Mouse (Mus musculus) hindbrain, embryonic 16.5 days (tissue): ENCODE data around the gene Carhsp1. TPM values are rescaled to one million over a fixed set of nuclear protein-coding genes. Genes with fewer than 3 reads are reported as not detected.

Experiments
- ATAC-seq: fragments of 200-750 bp; cut with Nextera tagmentation; 2 replicates; pipeline ENCODE4 v1.8.0; 2017; ENCODE audit warnings: moderate TSS enrichment, moderate library complexity
- H3K27ac ChIP-seq: fragments of 300-500 bp; sonication (generic); 2 replicates; pipeline ENCODE4 v1.5.1; 2014; ENCODE audit warnings: low read depth, mild to moderate bottlenecking, control low read depth, low read length, moderate library complexity
- H3K27me3 ChIP-seq: fragments of 300-500 bp; sonication (generic); replicated peaks from 2 replicates; pipeline ENCODE4 v1.6.1; 2014; ENCODE audit warnings: low read length; ENCODE audit not compliant: control insufficient read depth, insufficient read depth
- H3K36me3 ChIP-seq: fragments of 300-500 bp; sonication (generic); 2 replicates; pipeline ENCODE4 v1.6.1; 2014; ENCODE audit warnings: mild to moderate bottlenecking, low read length, moderate library complexity, mixed read lengths; ENCODE audit not compliant: control insufficient read depth, insufficient read depth
- H3K4me1 ChIP-seq: fragments of 300-500 bp; sonication (generic); 2 replicates; pipeline ENCODE4 v1.6.1; 2014; ENCODE audit warnings: low read depth, low read length; ENCODE audit not compliant: control insufficient read depth, insufficient read depth
- H3K4me2 ChIP-seq: fragments of 300-500 bp; sonication (generic); 2 replicates; pipeline ENCODE4 v1.6.1; 2014; ENCODE audit warnings: mild to moderate bottlenecking, low read length, control low read depth, moderate library complexity
- H3K4me3 ChIP-seq: fragments of 300-500 bp; sonication (generic); 2 replicates; pipeline ENCODE4 v1.5.1; 2014; ENCODE audit warnings: mild to moderate bottlenecking, low read length, control low read depth, moderate library complexity
- H3K9ac ChIP-seq: fragments of 300-500 bp; sonication (generic); 2 replicates; pipeline ENCODE4 v1.6.1; 2014; ENCODE audit warnings: low read depth, mild to moderate bottlenecking, control low read depth, low read length, moderate library complexity
- H3K9me3 ChIP-seq: fragments of 300-500 bp; sonication (generic); 2 replicates; pipeline ENCODE4 v1.6.1; 2014; ENCODE audit warnings: mild to moderate bottlenecking, low read length, moderate library complexity; ENCODE audit not compliant: control insufficient read depth
- WGBS: fragments of 180-500 bp; shearing (Covaris S2); extraction: QIAGEN DNeasy Blood & Tissue Kit; methylation state at CpG from one replicate; pipeline ENCODE4 v1.1.7; 2014; 5-methylcytosine and 5-hydroxymethylcytosine counted together
- polyA plus RNA-seq: library from polyadenylated mRNA; unstranded; fragments of >200 nt; fragmentation: Nextera tagmentation; extraction: Ambion mirVana; gene quantifications from 2 replicates; pipeline ENCODE4 v1.2.1, GENCODE M21; 2015

Carhsp1 gene
- polyA plus RNA-seq, 1 experiment from 2014 or later, result 148 TPM

GRCm38 (mm10) chr16:8678035-8678434 is 6.1 kb upstream of the Carhsp1 start:
- Histone ChIP-seq H3K4me3 (no peak overlapping the region), H3K27ac (no peak overlapping the region), H3K36me3 (no peaks in the 10 kb centered on the region), H3K4me1 (no peaks in the 10 kb centered on the region), H3K27me3 (no peaks in the 10 kb centered on the region), H3K9ac (no peak overlapping the region), H3K4me2 (no peak overlapping the region), H3K9me3 (no peaks in the 10 kb centered on the region)
- WGBS, result 47% methylated on average over 5 of the region's 5 CpGs
- no peak for ATAC-seq

- Histone ChIP-seq H3K9ac (peak overlapping the region; percentile 22; the same call in 1 of the 2 replicates), H3K27me3 (no peaks in the 10 kb centered on the region), H3K36me3 (no peaks in the 10 kb centered on the region), H3K4me1 (no peaks in the 10 kb centered on the region), H3K4me2 (no peak overlapping the region), H3K27ac (no peak overlapping the region), H3K9me3 (no peaks in the 10 kb centered on the region), H3K4me3 (no peak overlapping the region)
- WGBS, result 47% methylated on average over 4 of the region's 4 CpGs
- ATAC-seq, result no peak
Measured at GRCm38 (mm10) chr16:8676800-8677199, 4.8 kb upstream of the Carhsp1 start.

GRCm38 (mm10) chr16:8676228-8676627 is 4.3 kb upstream of the Carhsp1 start:
- H3K27me3 ChIP-seq, result no peaks in the 10 kb centered on the region
- no peaks in the 10 kb centered on the region for H3K4me1 ChIP-seq
- WGBS, result 87% methylated on average over 2 of the region's 2 CpGs
- H3K9me3 ChIP-seq, result no peaks in the 10 kb centered on the region
- H3K4me3 ChIP-seq, result no peak overlapping the region
- no peak overlapping the region for H3K9ac ChIP-seq
- no peaks in the 10 kb centered on the region for H3K36me3 ChIP-seq
- H3K27ac ChIP-seq, result no peak overlapping the region
- no peak overlapping the region for H3K4me2 ChIP-seq
- no peak for ATAC-seq

- Histone ChIP-seq H3K9ac (no peak overlapping the region), H3K4me3 (no peak overlapping the region), H3K4me1 (peaks cover 2% of the 10 kb centered on the region; the same call in 1 of the 2 replicates), H3K27ac (no peak overlapping the region), H3K9me3 (no peaks in the 10 kb centered on the region), H3K4me2 (no peak overlapping the region), H3K36me3 (no peaks in the 10 kb centered on the region), H3K27me3 (no peaks in the 10 kb centered on the region)
- WGBS, result 87% methylated on average over 8 of the region's 8 CpGs
- no peak for ATAC-seq
Measured at GRCm38 (mm10) chr16:8675559-8675958, 3.6 kb upstream of the Carhsp1 start.

- no peak for ATAC-seq
- no peaks in the 10 kb centered on the region for H3K27me3 ChIP-seq
- H3K4me2 ChIP-seq, result peak overlapping the region; percentile 16; the same call in 1 of the 2 replicates
- 3% methylated on average over 8 of the region's 8 CpGs for WGBS
- peaks cover 15% of the 10 kb centered on the region for H3K4me1 ChIP-seq
- no peaks in the 10 kb centered on the region for H3K36me3 ChIP-seq
- H3K9ac ChIP-seq, result no peak overlapping the region
- H3K27ac ChIP-seq, result no peak overlapping the region
- no peak overlapping the region for H3K4me3 ChIP-seq
- H3K9me3 ChIP-seq, result no peaks in the 10 kb centered on the region
Measured at GRCm38 (mm10) chr16:8674165-8674564, 2.2 kb upstream of the Carhsp1 start.

- peaks cover 23% of the 10 kb centered on the region for H3K4me1 ChIP-seq
- ATAC-seq, result no peak
- H3K4me3 ChIP-seq, result no peak overlapping the region
- H3K9ac ChIP-seq, result no peak overlapping the region
- no peak overlapping the region for H3K27ac ChIP-seq
- no peak overlapping the region for H3K4me2 ChIP-seq
- no peaks in the 10 kb centered on the region for H3K9me3 ChIP-seq
- no peaks in the 10 kb centered on the region for H3K27me3 ChIP-seq
- WGBS, result 67% methylated on average over 6 of the region's 6 CpGs
- H3K36me3 ChIP-seq, result no peaks in the 10 kb centered on the region
Measured at GRCm38 (mm10) chr16:8673343-8673742, 1.4 kb upstream of the Carhsp1 start.

- Histone ChIP-seq H3K27me3 (no peaks in the 10 kb centered on the region), H3K4me2 (peak overlapping the region; percentile 63), H3K36me3 (no peaks in the 10 kb centered on the region), H3K4me1 (peaks cover 28% of the 10 kb centered on the region), H3K27ac (no peak overlapping the region), H3K4me3 (peak overlapping the region; percentile 89; the same call in 1 of the 2 replicates), H3K9me3 (no peaks in the 10 kb centered on the region), H3K9ac (no peak overlapping the region)
- no peak for ATAC-seq
Measured at GRCm38 (mm10) chr16:8672811-8673210, 856 bp upstream of the Carhsp1 start.

- Histone ChIP-seq H3K9ac (peak overlapping the region; percentile 87), H3K36me3 (no peaks in the 10 kb centered on the region), H3K27me3 (no peaks in the 10 kb centered on the region), H3K9me3 (no peaks in the 10 kb centered on the region), H3K4me1 (peaks cover 33% of the 10 kb centered on the region), H3K4me3 (peak overlapping the region; percentile 89), H3K27ac (peak overlapping the region; percentile 69), H3K4me2 (peak overlapping the region; percentile 63)
- no peak for ATAC-seq
- under 1% methylated on average over 17 of the region's 18 CpGs for WGBS
Measured at GRCm38 (mm10) chr16:8672350-8672687, 364 bp upstream of the Carhsp1 start.

- peak overlapping the region; percentile 63 for H3K4me2 ChIP-seq
- no peaks in the 10 kb centered on the region for H3K27me3 ChIP-seq
- peak overlapping the region; percentile 89 for H3K4me3 ChIP-seq
- ATAC-seq, result peak; percentile 47
- no peaks in the 10 kb centered on the region for H3K36me3 ChIP-seq
- H3K9me3 ChIP-seq, result no peaks in the 10 kb centered on the region
- H3K4me1 ChIP-seq, result peaks cover 40% of the 10 kb centered on the region
- 2% methylated on average over 13 of the region's 15 CpGs for WGBS
- peak overlapping the region; percentile 62 for H3K27ac ChIP-seq
- peak overlapping the region; percentile 87 for H3K9ac ChIP-seq
Measured at GRCm38 (mm10) chr16:8670041-8671035, 1.6 kb downstream of the Carhsp1 start.
